Mouse (Mus musculus): ENCODE data around the gene Hpd. TPM values are rescaled to one million over a fixed set of nuclear protein-coding genes. Genes with fewer than 3 reads are reported as not detected.

The Hpd gene
- polyA plus RNA-seq, 1 experiment from 2014 or later: not detected

- H3K9ac ChIP-seq: no peak overlapping the region
- no peaks in the 10 kb centered on the region for H3K9me3 ChIP-seq
- peaks cover 38% of the 10 kb centered on the region for H3K4me1 ChIP-seq
- no peak for ATAC-seq (replicated peaks)
- 95% methylated on average over 1 of the region's 1 CpGs for WGBS
- H3K27me3 ChIP-seq (replicated peaks): no peaks in the 10 kb centered on the region
- H3K36me3 ChIP-seq (replicated peaks): peaks cover 39% of the 10 kb centered on the region
- no peak overlapping the region for H3K4me3 ChIP-seq
- H3K4me2 ChIP-seq: no peak overlapping the region
- no peak overlapping the region for H3K27ac ChIP-seq
Measured at GRCm38 (mm10) chr5:123152901-123153300, 29.6 kb downstream of the Hpd start.

- whole genome bisulfite sequencing: 92% methylated on average over 19 of the region's 19 CpGs
- H3K4me1 ChIP-seq: peaks cover 41% of the 10 kb centered on the region
Measured at GRCm38 (mm10) chr5:123151707-123152362, 30.7 kb downstream of the Hpd start.

DNA sequence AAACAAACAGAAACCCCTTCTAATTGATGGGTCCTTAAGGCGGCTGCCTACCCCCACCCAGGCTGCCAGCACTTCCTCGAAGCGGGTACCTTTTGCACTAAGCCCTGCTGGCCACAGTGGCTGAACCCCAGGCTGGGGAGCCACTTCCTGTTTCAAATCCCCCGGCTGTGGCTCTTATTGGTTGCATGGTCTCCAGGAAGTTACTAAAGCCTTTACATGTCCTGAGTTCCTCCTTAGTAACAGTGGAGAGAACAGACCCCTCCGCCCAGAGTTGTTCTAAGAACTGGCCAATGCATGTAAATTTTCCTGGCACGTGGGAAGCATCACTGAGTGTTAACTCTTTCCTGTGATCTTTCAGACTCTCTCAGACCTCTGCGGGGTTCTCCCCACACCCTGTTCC is 31.4 kb downstream of the Hpd start:
- Histone ChIP-seq H3K36me3 (replicated peaks) (peaks cover 35% of the 10 kb centered on the region), H3K27me3 (replicated peaks) (no peaks in the 10 kb centered on the region), H3K4me2 (peak overlapping the region; percentile 58), H3K9me3 (no peaks in the 10 kb centered on the region), H3K4me3 (peak overlapping the region; percentile 39), H3K9ac (peak overlapping the region; percentile 20; the same call in 1 of the 2 replicates), H3K4me1 (peaks cover 47% of the 10 kb centered on the region), H3K27ac (peak overlapping the region; percentile 22; the same call in 1 of the 2 replicates)
- 39% methylated on average over 7 of the region's 7 CpGs for WGBS
- ATAC-seq (replicated peaks): no peak; the same call in 1 of the 2 replicates

More at GRCm38 (mm10) chr5:123151707-123152362, 30.7 kb downstream of the Hpd start:
- Histone ChIP-seq H3K9ac (no peak overlapping the region), H3K27ac (no peak overlapping the region), H3K4me3 (no peak overlapping the region), H3K27me3 (replicated peaks) (no peaks in the 10 kb centered on the region), H3K4me2 (0 out of 2 replicates have a peak overlapping the region, but pooled peaks have one; percentile 58), H3K36me3 (replicated peaks) (peaks cover 35% of the 10 kb centered on the region), H3K9me3 (no peaks in the 10 kb centered on the region)
- ATAC-seq (replicated peaks): no peak

DNA sequence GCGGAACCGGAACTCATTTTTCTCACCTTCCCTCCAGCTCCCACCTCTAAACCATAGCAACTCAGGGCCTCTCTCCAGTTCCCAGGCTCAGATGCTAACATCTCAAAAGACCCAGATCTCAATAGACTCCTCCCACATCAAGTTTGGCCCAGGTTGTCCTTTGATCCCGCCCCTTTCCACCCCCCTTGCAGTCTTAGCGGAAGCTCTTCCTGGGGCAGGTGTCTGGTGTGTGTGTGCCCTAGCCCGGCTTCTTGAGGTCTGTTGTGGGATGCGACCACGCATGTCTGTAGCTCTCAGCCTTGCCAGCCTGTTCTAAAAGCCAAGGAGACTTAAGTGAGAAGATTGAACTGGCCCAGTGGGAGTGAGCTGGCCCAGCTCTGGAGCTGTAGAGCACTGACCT is 31.9 kb downstream of the Hpd start:
- Histone ChIP-seq H3K9me3 (no peaks in the 10 kb centered on the region), H3K36me3 (replicated peaks) (peaks cover 35% of the 10 kb centered on the region), H3K4me3 (peak overlapping the region; percentile 39), H3K4me2 (peak overlapping the region; percentile 58), H3K27me3 (replicated peaks) (no peaks in the 10 kb centered on the region), H3K9ac (peak overlapping the region; percentile 20), H3K27ac (peak overlapping the region; percentile 22; the same call in 1 of the 2 replicates), H3K4me1 (peaks cover 51% of the 10 kb centered on the region)
- no peak for ATAC-seq (replicated peaks)
- WGBS: 44% methylated on average over 7 of the region's 7 CpGs

GRCm38 (mm10) chr5:123149451-123150400 is 32.8 kb downstream of the Hpd start:
- Histone ChIP-seq H3K27me3 (replicated peaks) (no peaks in the 10 kb centered on the region), H3K36me3 (replicated peaks) (peaks cover 35% of the 10 kb centered on the region), H3K9ac (peak overlapping the region; percentile 23; the same call in 1 of the 2 replicates), H3K4me3 (peak overlapping the region; percentile 39), H3K9me3 (no peaks in the 10 kb centered on the region), H3K4me2 (peak overlapping the region; percentile 58), H3K27ac (0 out of 2 replicates have a peak overlapping the region, but pooled peaks have one; percentile 23), H3K4me1 (peaks cover 61% of the 10 kb centered on the region)
- WGBS: 8% methylated on average over 19 of the region's 19 CpGs
- ATAC-seq (replicated peaks): peak; percentile 81

- H3K36me3 ChIP-seq (replicated peaks): peaks cover 27% of the 10 kb centered on the region
- no peak overlapping the region for H3K27ac ChIP-seq
- H3K4me1 ChIP-seq: peaks cover 75% of the 10 kb centered on the region
- no peaks in the 10 kb centered on the region for H3K9me3 ChIP-seq
- H3K27me3 ChIP-seq (replicated peaks): no peaks in the 10 kb centered on the region
- no peak for ATAC-seq (replicated peaks)
- 81% methylated on average over 25 of the region's 25 CpGs for WGBS
- peak overlapping the region; percentile 23; the same call in 1 of the 2 replicates for H3K9ac ChIP-seq
- no peak overlapping the region for H3K4me2 ChIP-seq
- H3K4me3 ChIP-seq: no peak overlapping the region
Measured at GRCm38 (mm10) chr5:123148073-123148722, 34.3 kb downstream of the Hpd start.

DNA sequence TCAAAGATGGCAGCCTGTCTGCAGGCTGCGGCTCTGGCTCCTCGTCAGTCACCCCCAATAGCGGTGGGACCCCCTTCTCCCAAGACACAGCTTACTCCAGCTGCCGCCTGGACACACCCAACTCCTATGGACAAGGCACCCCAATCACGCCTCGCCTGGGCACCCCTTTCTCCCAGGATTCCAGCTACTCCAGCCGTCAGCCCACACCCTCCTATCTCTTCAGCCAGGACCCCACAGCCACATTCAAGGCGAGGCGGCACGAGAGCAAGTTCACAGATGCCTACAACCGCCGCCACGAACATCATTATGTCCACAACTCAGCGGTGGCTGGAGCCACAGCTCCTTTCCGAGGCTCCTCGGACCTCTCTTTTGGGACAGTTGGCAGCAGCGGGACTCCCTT is 35.0 kb downstream of the Hpd start:
- 86% methylated on average over 17 of the region's 17 CpGs for WGBS
- Histone ChIP-seq H3K4me2 (no peak overlapping the region), H3K27ac (no peak overlapping the region), H3K9ac (no peak overlapping the region), H3K4me1 (peaks cover 75% of the 10 kb centered on the region), H3K36me3 (replicated peaks) (peaks cover 20% of the 10 kb centered on the region), H3K4me3 (no peak overlapping the region), H3K9me3 (no peaks in the 10 kb centered on the region), H3K27me3 (replicated peaks) (no peaks in the 10 kb centered on the region)
- no peak for ATAC-seq (replicated peaks)

DNA sequence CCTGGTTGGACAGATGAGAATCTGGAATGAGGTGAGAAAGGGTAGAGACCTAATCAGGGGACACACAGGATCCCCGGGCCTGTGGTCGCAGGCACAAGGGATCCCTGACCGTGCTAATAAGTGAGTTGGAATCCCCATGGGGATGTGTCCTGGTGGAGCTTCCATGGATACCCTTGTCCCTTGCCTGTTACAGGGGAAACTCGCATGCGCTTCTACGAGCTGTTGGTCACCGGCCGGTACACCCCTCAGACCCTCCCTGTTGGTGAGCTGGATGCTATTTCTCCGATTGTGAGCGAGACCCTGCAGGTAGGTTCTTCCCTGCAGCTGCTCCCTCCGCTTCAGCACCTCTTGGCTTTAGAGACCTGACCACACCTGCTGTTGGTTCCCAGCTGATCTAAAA is 36.2 kb downstream of the Hpd start:
- WGBS: 78% methylated on average over 11 of the region's 11 CpGs
- no peak for ATAC-seq (replicated peaks)

DNA sequence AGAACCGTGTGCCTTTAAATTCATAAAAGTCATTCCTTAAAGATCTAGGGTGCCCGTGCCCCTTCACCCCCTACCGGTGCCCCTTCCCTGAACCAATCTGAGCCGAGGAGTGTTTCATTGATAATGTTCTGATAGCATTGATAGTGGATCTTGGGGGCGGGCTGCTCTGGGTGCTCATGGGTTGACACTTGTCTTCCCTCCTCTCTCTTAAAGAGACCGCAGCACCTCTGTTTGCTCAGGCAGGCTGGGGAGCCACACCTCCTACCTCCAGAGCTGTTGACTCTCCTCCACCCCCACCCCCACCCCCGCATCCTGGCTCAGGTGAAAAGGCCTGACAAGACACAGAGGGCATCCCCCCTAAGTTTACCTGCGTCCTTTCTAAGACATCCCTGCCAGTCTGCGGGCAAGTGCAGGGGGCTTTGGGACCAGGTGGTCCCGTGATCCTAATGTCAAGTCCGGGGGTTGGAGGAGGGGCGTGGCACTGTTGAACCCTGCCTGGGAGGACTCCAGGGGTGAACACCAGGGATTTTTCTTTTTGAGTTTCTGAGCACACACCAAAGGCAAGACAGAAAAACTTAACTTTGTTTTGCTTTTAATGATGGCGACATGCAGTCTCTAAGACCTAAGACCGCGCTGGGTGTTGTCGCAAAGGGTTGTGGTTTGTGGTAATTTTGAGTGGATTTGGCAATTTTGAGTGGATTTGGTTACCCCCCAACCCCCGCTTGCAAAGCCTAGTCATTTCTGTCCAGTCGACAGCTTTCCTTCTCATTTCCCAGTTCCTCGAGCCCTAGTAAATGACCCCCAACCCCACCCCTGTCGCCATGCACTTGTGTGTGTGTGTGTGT is 37.6 kb downstream of the Hpd start:
- Histone ChIP-seq H3K9me3 (no peaks in the 10 kb centered on the region), H3K9ac (peak overlapping the region; percentile 99), H3K4me2 (peak overlapping the region; percentile 99), H3K36me3 (replicated peaks) (peaks cover 14% of the 10 kb centered on the region), H3K27me3 (replicated peaks) (no peaks in the 10 kb centered on the region), H3K27ac (no peak overlapping the region), H3K4me1 (peaks cover 57% of the 10 kb centered on the region), H3K4me3 (peak overlapping the region; percentile 94)
- ATAC-seq (replicated peaks): no peak
- 39% methylated on average over 20 of the region's 20 CpGs for WGBS

More for the DNA sequence above, 36.2 kb downstream of the Hpd start:
- Histone ChIP-seq H3K36me3 (replicated peaks) (peaks cover 14% of the 10 kb centered on the region), H3K27ac (no peak overlapping the region), H3K27me3 (replicated peaks) (no peaks in the 10 kb centered on the region), H3K9me3 (no peaks in the 10 kb centered on the region), H3K9ac (no peak overlapping the region), H3K4me1 (peaks cover 71% of the 10 kb centered on the region), H3K4me2 (0 out of 2 replicates have a peak overlapping the region, but pooled peaks have one; percentile 5), H3K4me3 (no peak overlapping the region)

DNA sequence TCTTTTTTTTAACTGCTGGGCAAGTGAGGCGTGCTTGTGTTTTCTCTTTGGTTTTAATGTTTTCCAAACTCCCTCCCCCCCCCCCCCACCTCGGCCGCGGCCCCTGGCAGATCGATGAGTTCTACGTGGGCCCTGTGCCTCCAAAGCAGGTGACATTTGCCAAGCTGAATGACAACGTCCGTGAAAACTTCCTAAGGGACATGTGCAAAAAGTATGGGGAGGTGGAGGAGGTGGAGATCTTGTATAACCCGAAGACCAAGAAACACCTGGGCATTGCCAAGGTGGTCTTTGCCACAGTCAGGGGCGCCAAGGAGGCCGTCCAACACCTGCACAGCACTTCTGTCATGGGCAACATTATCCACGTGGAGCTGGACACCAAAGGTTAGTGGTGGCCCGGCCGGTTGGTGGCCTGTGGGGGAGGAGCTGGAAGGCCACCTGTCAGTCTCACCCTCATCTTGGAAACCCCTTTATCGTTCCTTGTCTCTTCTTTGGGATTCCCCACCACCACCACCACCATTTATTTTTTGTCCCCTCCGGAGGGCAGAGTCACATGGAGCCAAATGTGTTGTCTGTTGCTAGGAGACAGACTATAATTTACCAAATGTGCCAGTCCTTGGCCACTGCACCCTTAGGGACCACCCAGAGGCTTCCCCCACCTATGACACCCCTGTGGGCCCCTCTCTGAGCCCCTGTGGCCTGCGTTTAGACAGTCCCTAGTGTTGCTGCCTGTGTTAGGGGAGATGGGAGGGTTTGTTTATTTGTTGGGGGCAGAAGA is 38.4 kb downstream of the Hpd start:
- peak overlapping the region; percentile 99 for H3K9ac ChIP-seq
- 1% methylated on average over 17 of the region's 17 CpGs for WGBS
- H3K4me2 ChIP-seq: peak overlapping the region; percentile 99
- H3K27ac ChIP-seq: peak overlapping the region; percentile 100
- H3K4me1 ChIP-seq: peaks cover 49% of the 10 kb centered on the region
- no peaks in the 10 kb centered on the region for H3K27me3 ChIP-seq (replicated peaks)
- H3K36me3 ChIP-seq (replicated peaks): peaks cover 14% of the 10 kb centered on the region
- no peak for ATAC-seq (replicated peaks)
- H3K9me3 ChIP-seq: no peaks in the 10 kb centered on the region
- H3K4me3 ChIP-seq: peak overlapping the region; percentile 94

Measured in midbrain, embryonic 15.5 days (tissue).